Mouse (Mus musculus): ENCODE data around the gene Grip1.
A peak's percentile ranks its signal among the peaks of the same experiment; 100 is the strongest.

Grip1 gene

GRCm38 (mm10) chr10:119742722-119743121 is 289.1 kb downstream of the Grip1 start:
- no peak for DNase-seq (ENCODE audit: low spot score in 2 of 2)

GRCm38 (mm10) chr10:119752361-119752798 is 298.8 kb downstream of the Grip1 start:
- no peak for DNase-seq (ENCODE audit: low spot score in 2 of 2)

GRCm38 (mm10) chr10:119756271-119756670 is 302.6 kb downstream of the Grip1 start:
- no peak for DNase-seq (ENCODE audit: low spot score in 2 of 2)

GRCm38 (mm10) chr10:119757219-119757618 is 303.6 kb downstream of the Grip1 start:
- no peak for DNase-seq (ENCODE audit: low spot score in 2 of 2)

GRCm38 (mm10) chr10:119761451-119762367 is 308.1 kb downstream of the Grip1 start:
- peak; percentile 46 to 49 for DNase-seq (ENCODE audit: low spot score in 2 of 2)

GRCm38 (mm10) chr10:119778871-119779270 is 325.2 kb downstream of the Grip1 start:
- no peak for DNase-seq (ENCODE audit: low spot score in 2 of 2)

GRCm38 (mm10) chr10:119779657-119780056 is 326.0 kb downstream of the Grip1 start:
- DNase-seq (ENCODE audit: low spot score in 2 of 2): no peak

GRCm38 (mm10) chr10:119790507-119790906 is 336.9 kb downstream of the Grip1 start:
- no peak for DNase-seq (ENCODE audit: low spot score in 2 of 2)

GRCm38 (mm10) chr10:119802421-119802820 is 348.8 kb downstream of the Grip1 start:
- DNase-seq (ENCODE audit: low spot score in 2 of 2): no peak

GRCm38 (mm10) chr10:119803633-119804422 is 350.2 kb downstream of the Grip1 start:
- DNase-seq (ENCODE audit: low spot score in 2 of 2): peak; percentile 46 to 68

GRCm38 (mm10) chr10:119804423-119804814 is 350.8 kb downstream of the Grip1 start:
- no peak for DNase-seq (ENCODE audit: low spot score in 2 of 2)

GRCm38 (mm10) chr10:119805082-119805481 is 351.5 kb downstream of the Grip1 start:
- no peak for DNase-seq (ENCODE audit: low spot score in 2 of 2)

- no peak for DNase-seq (ENCODE audit: low spot score in 2 of 2)
Observed at GRCm38 (mm10) chr10:119806151-119806550, 352.5 kb downstream of the Grip1 start.

GRCm38 (mm10) chr10:119808384-119808783 is 354.8 kb downstream of the Grip1 start:
- DNase-seq (ENCODE audit: low spot score in 2 of 2): no peak

GRCm38 (mm10) chr10:119814087-119814486 is 360.5 kb downstream of the Grip1 start:
- DNase-seq (ENCODE audit: low spot score in 2 of 2): peak in 1 of 2 experiments; percentile 31

- DNase-seq (ENCODE audit: low spot score in 2 of 2): no peak
Observed at GRCm38 (mm10) chr10:119816001-119816400, 362.4 kb downstream of the Grip1 start.

GRCm38 (mm10) chr10:119818381-119818780 is 364.8 kb downstream of the Grip1 start:
- peak; percentile 33 to 46 for DNase-seq (ENCODE audit: low spot score in 2 of 2)

- DNase-seq (ENCODE audit: low spot score in 2 of 2): peak; percentile 44 to 67
Observed at GRCm38 (mm10) chr10:119819102-119819681, 365.6 kb downstream of the Grip1 start.

GRCm38 (mm10) chr10:119819740-119820139 is 366.1 kb downstream of the Grip1 start:
- DNase-seq (ENCODE audit: low spot score in 2 of 2): peak in 1 of 2 experiments; percentile 33

- DNase-seq (ENCODE audit: low spot score in 2 of 2): no peak
Observed at GRCm38 (mm10) chr10:119820428-119820827, 366.8 kb downstream of the Grip1 start.

GRCm38 (mm10) chr10:119823691-119824090 is 370.1 kb downstream of the Grip1 start:
- no peak for DNase-seq (ENCODE audit: low spot score in 2 of 2)

- no peak for DNase-seq (ENCODE audit: low spot score in 2 of 2)
Observed at GRCm38 (mm10) chr10:119824521-119824920, 370.9 kb downstream of the Grip1 start.
